Mouse (Mus musculus) stomach, postnatal 0 days (tissue): ENCODE data around the gene Rinl. TPM values are rescaled to one million over a fixed set of nuclear protein-coding genes. Genes with fewer than 3 reads are reported as not detected.

Source experiments
- ATAC-seq: fragments of 200-750 bp; cut with Nextera tagmentation; 2 replicates; pipeline ENCODE4 v1.8.0; 2017; ENCODE audit not compliant: low FRiP score, low TSS enrichment
- DNase-seq: peaks from one replicate; pipeline ENCODE4 v3.0.0-alpha.2; 2016; ENCODE audit warnings: low spot score
- H3K27ac ChIP-seq: fragments of 300-500 bp; sonication (generic); replicated peaks from 2 replicates; pipeline ENCODE4 v1.5.1; 2014; ENCODE audit warnings: mild to moderate bottlenecking, control low read depth
- H3K27me3 ChIP-seq: fragments of 300-500 bp; sonication (generic); 2 replicates; pipeline ENCODE4 v1.6.1; 2014; ENCODE audit warnings: low read length; ENCODE audit not compliant: control insufficient read depth, insufficient read depth
- H3K36me3 ChIP-seq: fragments of 300-500 bp; sonication (generic); 2 replicates; pipeline ENCODE4 v1.6.1; 2014; ENCODE audit warnings: low read length, mixed read lengths; ENCODE audit not compliant: control insufficient read depth, insufficient read depth
- H3K4me1 ChIP-seq: fragments of 300-500 bp; sonication (generic); replicated peaks from 2 replicates; pipeline ENCODE4 v1.6.1; 2014; ENCODE audit warnings: antibody characterized with exemption; ENCODE audit not compliant: control insufficient read depth, insufficient read depth
- H3K4me2 ChIP-seq: fragments of 300-500 bp; sonication (generic); replicated peaks from 2 replicates; pipeline ENCODE4 v1.6.1; 2014; ENCODE audit warnings: low read depth, mild to moderate bottlenecking, control low read depth, moderate library complexity
- H3K4me3 ChIP-seq: fragments of 300-500 bp; sonication (generic); 2 replicates; pipeline ENCODE4 v1.5.1; 2014; ENCODE audit warnings: low read depth, low read length, control low read depth
- H3K9ac ChIP-seq: fragments of 300-500 bp; sonication (generic); 2 replicates; pipeline ENCODE4 v1.6.1; 2014; ENCODE audit warnings: mild to moderate bottlenecking, low read length, control low read depth, mixed read lengths
- H3K9me3 ChIP-seq: fragments of 300-500 bp; sonication (generic); 2 replicates; pipeline ENCODE4 v1.6.1; 2016; ENCODE audit warnings: low read length; ENCODE audit not compliant: control insufficient read depth
- CTCF ChIP-seq: IDR thresholded peaks from 2 replicates; pipeline ENCODE4 v1.5.1; 2016; ENCODE audit warnings: antibody characterized with exemption, low read depth, mild to moderate bottlenecking, moderate library complexity
- EP300 ChIP-seq: optimal IDR thresholded peaks from 2 replicates; pipeline ENCODE3; 2016; ENCODE audit warnings: antibody characterized with exemption
- WGBS: fragments of 180-500 bp; shearing (Covaris S2); extraction: QIAGEN DNeasy Blood & Tissue Kit; methylation state at CpG from one replicate; pipeline ENCODE4 v1.1.7; 2014; 5-methylcytosine and 5-hydroxymethylcytosine counted together
- polyA plus RNA-seq: library from polyadenylated mRNA; unstranded; fragments of >200 nt; fragmentation: Nextera tagmentation; extraction: Ambion mirVana; gene quantifications from 2 replicates; pipeline ENCODE4 v1.2.1, GENCODE M21; 2015

The Rinl gene
- polyA plus RNA-seq, 1 experiment from 2014 or later = 2.6 TPM

DNA sequence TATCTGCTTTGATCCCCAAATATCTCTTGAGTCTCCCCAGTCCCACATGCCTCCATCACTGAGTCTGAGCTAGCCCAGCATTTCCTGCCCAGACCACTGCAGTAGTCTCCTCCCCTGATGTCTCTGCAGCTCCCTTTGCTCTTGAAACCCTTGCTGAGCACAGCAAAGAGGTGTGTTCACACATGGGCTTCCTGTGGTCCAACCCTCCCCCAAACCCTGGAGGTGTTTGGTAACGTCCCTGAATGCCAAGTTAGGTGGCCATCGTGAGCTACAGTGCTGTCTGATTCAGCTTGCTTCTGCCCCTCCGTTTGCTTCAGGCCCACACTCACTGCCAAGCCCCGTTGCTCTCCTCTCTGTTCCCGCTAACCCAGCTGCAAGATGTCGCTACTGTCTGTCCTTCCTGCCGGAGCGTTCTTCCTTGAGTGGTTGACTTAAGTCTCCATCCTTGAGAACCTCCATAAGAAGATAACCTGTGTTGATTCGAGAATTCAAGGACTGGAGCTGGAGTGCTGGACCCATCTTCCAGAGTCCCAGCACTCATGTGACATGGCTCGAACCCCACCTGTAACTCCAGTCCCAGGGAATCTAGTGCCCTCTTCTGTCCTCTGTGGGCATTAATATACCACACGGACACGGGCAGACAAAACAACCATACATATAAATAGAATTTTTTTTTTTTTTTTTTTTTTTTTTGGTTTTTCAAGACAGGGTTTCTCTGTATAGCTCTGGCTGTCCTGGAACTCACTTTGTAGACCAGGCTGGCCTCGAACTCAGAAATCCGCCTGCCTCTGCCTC lies 3.8 kb downstream of the Rinl start:
- H3K27ac ChIP-seq = no peak overlapping the region
- no peak overlapping the region for H3K4me3 ChIP-seq
- H3K4me2 ChIP-seq = no peak overlapping the region
- no peaks in the 10 kb centered on the region for H3K27me3 ChIP-seq
- no peaks in the 10 kb centered on the region; the same call in 1 of the 2 replicates for H3K4me1 ChIP-seq
- DNase-seq = no peak
- no peak overlapping the region for H3K9ac ChIP-seq
- 65% methylated on average over 13 of the region's 14 CpGs for WGBS
- no peaks in the 10 kb centered on the region for H3K9me3 ChIP-seq
- no peaks in the 10 kb centered on the region; the same call in 1 of the 2 replicates for H3K36me3 ChIP-seq
- TF ChIP-seq EP300 (no peak), CTCF (no peak)
- no peak for ATAC-seq

DNA sequence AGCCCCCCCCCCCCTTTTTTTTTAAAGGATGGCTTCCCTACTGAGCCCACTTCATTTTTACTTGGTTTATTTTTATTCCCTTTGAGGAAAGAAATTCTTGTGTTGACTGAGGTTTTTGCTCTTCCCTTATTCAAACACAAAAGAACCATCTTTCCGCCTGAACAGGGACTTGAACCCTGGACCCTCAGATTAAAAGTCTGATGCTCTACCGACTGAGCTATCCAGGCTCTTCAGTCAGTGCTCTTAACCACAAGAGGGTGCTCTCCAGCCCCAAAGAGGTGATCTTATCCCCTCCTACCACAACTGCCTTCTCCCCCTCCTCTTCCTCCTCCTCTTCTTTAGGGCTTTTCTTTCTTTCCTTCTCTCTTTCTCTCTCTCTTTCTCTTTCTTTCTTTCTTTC lies 5.1 kb downstream of the Rinl start:
- TF ChIP-seq CTCF (peak; percentile 64), EP300 (no peak)
- no peak overlapping the region for H3K9ac ChIP-seq
- H3K4me1 ChIP-seq = no peaks in the 10 kb centered on the region; the same call in 1 of the 2 replicates
- H3K36me3 ChIP-seq = no peaks in the 10 kb centered on the region
- H3K4me2 ChIP-seq = no peak overlapping the region
- H3K27me3 ChIP-seq = no peaks in the 10 kb centered on the region
- ATAC-seq (no peak), DNase-seq (no peak)
- no peak overlapping the region for H3K4me3 ChIP-seq
- WGBS = 45% methylated on average over 2 of the region's 2 CpGs
- H3K9me3 ChIP-seq = no peaks in the 10 kb centered on the region
- H3K27ac ChIP-seq = no peak overlapping the region

DNA sequence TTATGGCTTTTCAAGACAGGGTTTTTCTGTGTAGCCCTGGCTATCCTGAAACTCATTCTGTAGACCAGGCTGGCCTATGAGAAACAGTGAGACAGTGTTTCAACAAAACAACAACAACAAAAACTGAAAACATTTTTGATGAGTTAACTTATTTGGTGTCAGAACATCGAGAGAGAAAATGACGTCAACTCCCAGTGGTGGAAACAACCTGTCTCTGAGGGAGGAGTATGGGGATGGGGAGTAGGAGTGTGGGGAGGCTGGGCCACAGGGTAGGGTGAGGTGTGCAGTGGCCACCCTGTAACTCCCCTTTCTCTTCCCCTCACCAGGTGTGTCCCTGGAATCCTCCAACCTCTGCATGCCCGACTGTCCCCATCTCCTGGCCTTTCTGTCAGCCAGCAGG lies 5.7 kb downstream of the Rinl start:
- H3K9ac ChIP-seq = no peak overlapping the region
- no peak for TF ChIP-seq EP300
- TF ChIP-seq CTCF = no peak
- ATAC-seq (no peak), DNase-seq (no peak)
- H3K4me3 ChIP-seq = no peak overlapping the region
- no peaks in the 10 kb centered on the region for H3K27me3 ChIP-seq
- H3K9me3 ChIP-seq = no peaks in the 10 kb centered on the region
- no peak overlapping the region for H3K27ac ChIP-seq
- no peaks in the 10 kb centered on the region for H3K36me3 ChIP-seq
- WGBS = 69% methylated on average over 3 of the region's 3 CpGs
- no peak overlapping the region for H3K4me2 ChIP-seq
- no peaks in the 10 kb centered on the region for H3K4me1 ChIP-seq

DNA sequence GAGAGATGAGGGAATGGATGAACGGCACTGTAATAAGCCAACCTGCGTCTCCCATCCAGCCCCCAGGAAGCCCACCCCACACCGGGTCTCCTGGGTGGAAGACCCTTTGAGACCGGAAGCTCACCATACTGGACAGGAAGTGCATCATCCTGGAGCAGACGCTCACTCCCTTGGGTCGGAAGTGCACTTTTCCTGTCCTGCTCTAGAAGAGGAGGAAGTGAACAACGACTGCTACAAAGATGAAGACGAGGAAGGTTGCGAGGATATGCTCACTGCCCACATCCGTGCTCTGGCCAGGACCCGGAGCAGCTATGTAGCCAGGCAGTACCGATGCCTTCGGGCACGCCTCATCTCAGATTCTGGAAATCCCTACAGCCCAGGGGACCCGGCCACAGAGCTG lies 7.1 kb downstream of the Rinl start:
- 74% methylated on average over 15 of the region's 15 CpGs for WGBS
- Histone ChIP-seq H3K4me2 (no peak overlapping the region), H3K9ac (peak overlapping the region; percentile 18; the same call in 1 of the 2 replicates), H3K27me3 (no peaks in the 10 kb centered on the region), H3K36me3 (no peaks in the 10 kb centered on the region), H3K4me3 (no peak overlapping the region), H3K4me1 (no peaks in the 10 kb centered on the region), H3K9me3 (no peaks in the 10 kb centered on the region), H3K27ac (peak overlapping the region; percentile 69; the same call in 1 of the 2 replicates)
- TF ChIP-seq EP300 = no peak
- no peak for TF ChIP-seq CTCF
- ATAC-seq (no peak), DNase-seq (no peak)

DNA sequence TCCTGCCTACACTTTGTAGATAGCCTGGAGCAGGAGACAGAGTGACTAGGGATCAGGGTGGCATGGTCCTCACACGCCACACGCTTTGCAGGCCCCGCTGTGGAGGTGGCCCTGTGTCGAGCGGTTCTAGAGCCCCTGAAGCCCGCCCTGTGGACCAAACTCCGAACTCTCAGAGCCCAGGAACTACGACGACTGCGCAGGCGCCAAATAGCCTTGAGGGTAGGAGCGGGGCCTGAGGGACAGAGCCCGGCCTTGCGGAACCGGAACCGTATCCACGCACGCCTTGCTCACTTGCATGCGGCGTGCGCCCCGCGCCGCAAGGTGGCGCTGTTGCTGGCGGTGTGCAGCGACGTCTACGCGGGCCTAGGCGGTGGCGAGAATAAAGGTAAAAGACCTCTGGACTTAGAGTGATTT lies 7.8 kb downstream of the Rinl start:
- Histone ChIP-seq H3K9me3 (no peaks in the 10 kb centered on the region), H3K9ac (peak overlapping the region; percentile 59), H3K36me3 (no peaks in the 10 kb centered on the region), H3K27ac (peak overlapping the region; percentile 69), H3K4me2 (peak overlapping the region; percentile 45), H3K4me1 (no peaks in the 10 kb centered on the region), H3K4me3 (peak overlapping the region; percentile 6; the same call in 1 of the 2 replicates), H3K27me3 (no peaks in the 10 kb centered on the region)
- peak; percentile 89 for DNase-seq
- 16% methylated on average over 32 of the region's 32 CpGs for WGBS
- TF ChIP-seq CTCF = peak; percentile 99
- no peak for TF ChIP-seq EP300
- peak; percentile 83 for ATAC-seq

DNA sequence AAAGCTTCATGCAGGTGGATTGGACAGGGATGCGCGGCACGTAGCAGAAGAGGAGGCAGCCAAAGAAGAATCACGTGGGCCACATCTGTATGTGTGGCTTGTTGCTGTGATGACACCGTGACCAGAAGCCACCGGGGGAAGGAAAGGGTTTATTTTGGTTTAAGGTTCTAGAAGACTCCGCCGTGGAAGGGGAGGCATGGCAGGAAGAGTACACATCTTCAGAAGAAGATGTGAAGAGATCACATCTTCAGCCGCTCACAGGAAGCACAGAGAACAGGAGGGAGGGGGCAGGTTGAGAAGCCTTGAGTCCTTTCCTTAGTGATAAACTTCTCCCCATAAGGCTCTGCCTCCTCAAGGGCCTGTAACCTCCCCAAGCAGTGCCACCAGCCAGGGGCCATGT lies 11.2 kb downstream of the Rinl start:
- no peak overlapping the region for H3K27ac ChIP-seq
- no peak overlapping the region for H3K4me3 ChIP-seq
- H3K36me3 ChIP-seq = no peaks in the 10 kb centered on the region
- DNase-seq (no peak), ATAC-seq (no peak)
- H3K9me3 ChIP-seq = no peaks in the 10 kb centered on the region
- no peaks in the 10 kb centered on the region for H3K27me3 ChIP-seq
- 94% methylated on average over 9 of the region's 9 CpGs for WGBS
- TF ChIP-seq EP300 (no peak), CTCF (no peak)
- peaks cover 12% of the 10 kb centered on the region for H3K4me1 ChIP-seq
- no peak overlapping the region for H3K4me2 ChIP-seq
- H3K9ac ChIP-seq = no peak overlapping the region
